24 mouse cellular contexts compared by ENCODE assay signal in genomic region chr3:137913093-137913492, GRCm38 (mm10). TPM values are rescaled to one million over a fixed set of nuclear protein-coding genes. Genes with fewer than 3 reads are reported as not detected.
DNase-seq lines count a peak whose midpoint lies in the region; ATAC-seq and TF ChIP-seq lines count a peak whose summit lies in the region.
"Had no signal": no experiment of that assay in that cellular context is flagged by ENCODE, and none has a peak within 500 bp of the region (broad histone marks: within the 10 kb centered on the region; RNA-seq: fewer than 3 reads in every experiment).

No protein-coding gene starts in this region.

- H3K27ac ChIP-seq in liver, embryonic 16.5 days (ENCODE audit: low read length) = no peak overlapping the region
- H3K27ac ChIP-seq in liver, embryonic 12.5 days = no peak overlapping the region
- H3K27ac ChIP-seq in intestine, embryonic 14.5 days (ENCODE audit: low read depth) = no peak overlapping the region
- H3K27ac ChIP-seq in intestine, postnatal 0 days (ENCODE audit: low read depth, low read length) = no peak overlapping the region
- no peak overlapping the region for H3K27ac ChIP-seq in stomach, embryonic 16.5 days (ENCODE audit: low read length)
- no peak overlapping the region for H3K27ac ChIP-seq in hindbrain, embryonic 10.5 days
- H3K27ac ChIP-seq: forebrain, embryonic 10.5 days; forebrain, embryonic 13.5 days; heart, embryonic 15.5 days; hindbrain, embryonic 14.5 days had no signal

- WGBS in liver, embryonic 16.5 days (ENCODE audit: insufficient replicate concordance) = 41% methylated on average over 2 of the region's 2 CpGs
- 53% methylated on average over 2 of the region's 2 CpGs for WGBS in liver, embryonic 12.5 days (ENCODE audit: insufficient replicate concordance)
- 56% methylated on average over 2 of the region's 2 CpGs for WGBS in intestine, embryonic 14.5 days
- 32% methylated on average over 2 of the region's 2 CpGs for WGBS in intestine, postnatal 0 days
- WGBS in stomach, embryonic 16.5 days = 42% methylated on average over 2 of the region's 2 CpGs
- 78% methylated on average over 2 of the region's 2 CpGs for WGBS in hindbrain, embryonic 10.5 days

- no peak for TF ChIP-seq CTCF in intestine, postnatal 0 days (IDR thresholded peaks at IDR 0.05; ENCODE audit: low read depth)

- DNase-seq in intestine, embryonic 14.5 days (ENCODE audit: low spot score) = peak; percentile 15
- no peak for DNase-seq in hindbrain, embryonic 10.5 days (ENCODE audit: low spot score)
- no peak for DNase-seq in neural tube, embryonic 10.5 days (ENCODE audit: extremely low spot score, low spot score)
- DNase-seq in layer of hippocampus, adult 18-20 months (ENCODE audit: low spot score in 2 of 2) = no peak
- DNase-seq: adrenal gland, adult 8-10 months; adrenal gland, postnatal 25 days; cerebellum, adult 11-12 months; cerebellum, adult 9-10 months; cerebellum, postnatal 14 days; gastrocnemius, postnatal 25 days; heart, adult 18-20 months; heart, postnatal 10 days; heart, postnatal 36 days had no signal

- H3K9me3 ChIP-seq in liver, embryonic 16.5 days (replicated peaks; ENCODE audit: control insufficient read depth, low read length) = no peaks in the 10 kb centered on the region
- H3K9me3 ChIP-seq in liver, embryonic 12.5 days (replicated peaks) = no peaks in the 10 kb centered on the region
- no peaks in the 10 kb centered on the region for H3K9me3 ChIP-seq in intestine, embryonic 14.5 days (ENCODE audit: control insufficient read depth, low read length)
- no peaks in the 10 kb centered on the region for H3K9me3 ChIP-seq in intestine, postnatal 0 days (ENCODE audit: control insufficient read depth)
- no peaks in the 10 kb centered on the region for H3K9me3 ChIP-seq in stomach, embryonic 16.5 days (replicated peaks; ENCODE audit: control insufficient read depth, low read length)
- H3K9me3 ChIP-seq in hindbrain, embryonic 10.5 days = no peaks in the 10 kb centered on the region
- H3K9me3 ChIP-seq: forebrain, embryonic 13.5 days; heart, embryonic 12.5 days; heart, embryonic 15.5 days had no signal

- H3K4me1 ChIP-seq in liver, embryonic 16.5 days (ENCODE audit: control insufficient read depth, low read depth, low read length) = peaks cover 6% of the 10 kb centered on the region
- H3K4me1 ChIP-seq in liver, embryonic 12.5 days = peaks cover 11% of the 10 kb centered on the region
- peaks cover 6% of the 10 kb centered on the region for H3K4me1 ChIP-seq in intestine, embryonic 14.5 days (replicated peaks; ENCODE audit: control insufficient read depth, insufficient read depth, low read length)
- H3K4me1 ChIP-seq in intestine, postnatal 0 days (replicated peaks; ENCODE audit: control insufficient read depth, insufficient read depth, low read length) = peaks cover 5% of the 10 kb centered on the region; the same call in 1 of the 2 replicates
- H3K4me1 ChIP-seq in stomach, embryonic 16.5 days (ENCODE audit: control insufficient read depth, insufficient read depth, low read length) = 0 out of 2 replicates have a peak, but pooled peaks cover 7% of the 10 kb centered on the region
- H3K4me1 ChIP-seq in hindbrain, embryonic 10.5 days (replicated peaks) = peaks cover 11% of the 10 kb centered on the region

- peak; percentile 68 for ATAC-seq in liver, embryonic 16.5 days (ENCODE audit: low read depth)
- no peak for ATAC-seq in liver, embryonic 12.5 days
- ATAC-seq in intestine, embryonic 14.5 days (replicated peaks; ENCODE audit: low FRiP score, low TSS enrichment, low read depth) = no peak
- peak; percentile 67 for ATAC-seq in intestine, postnatal 0 days
- peak; percentile 87; the same call in 1 of the 2 replicates for ATAC-seq in stomach, embryonic 16.5 days (ENCODE audit: insufficient read depth, low FRiP score)
- ATAC-seq: activated CD4-positive, CD25-positive, alpha-beta regulatory T cell, adult 4 months; forebrain, embryonic 13.5 days; forebrain, embryonic 16.5 days had no signal

- H3K4me3 ChIP-seq in liver, embryonic 16.5 days (ENCODE audit: low read depth, low read length) = no peak overlapping the region
- no peak overlapping the region for H3K4me3 ChIP-seq in liver, embryonic 12.5 days
- no peak overlapping the region for H3K4me3 ChIP-seq in intestine, embryonic 14.5 days (ENCODE audit: low read depth, low read length)
- no peak overlapping the region for H3K4me3 ChIP-seq in intestine, postnatal 0 days (ENCODE audit: low read depth, low read length)
- no peak overlapping the region for H3K4me3 ChIP-seq in stomach, embryonic 16.5 days (replicated peaks; ENCODE audit: low read length)
- H3K4me3 ChIP-seq in hindbrain, embryonic 10.5 days = no peak overlapping the region
- H3K4me3 ChIP-seq: forebrain, embryonic 10.5 days; forebrain, embryonic 13.5 days; heart, embryonic 12.5 days; heart, embryonic 15.5 days had no signal

- H3K4me2 ChIP-seq in liver, embryonic 16.5 days (ENCODE audit: low read depth, low read length) = no peak overlapping the region
- no peak overlapping the region for H3K4me2 ChIP-seq in liver, embryonic 12.5 days
- no peak overlapping the region for H3K4me2 ChIP-seq in intestine, embryonic 14.5 days (ENCODE audit: low read length)
- no peak overlapping the region for H3K4me2 ChIP-seq in intestine, postnatal 0 days (replicated peaks; ENCODE audit: low read depth)
- H3K4me2 ChIP-seq in stomach, embryonic 16.5 days (ENCODE audit: low read depth, low read length) = no peak overlapping the region
- H3K4me2 ChIP-seq: forebrain, embryonic 13.5 days; heart, embryonic 12.5 days; heart, embryonic 15.5 days; hindbrain, embryonic 14.5 days had no signal

- no peak overlapping the region for H3K9ac ChIP-seq in liver, embryonic 16.5 days (ENCODE audit: low read depth, low read length)
- H3K9ac ChIP-seq in liver, embryonic 12.5 days = no peak overlapping the region
- no peak overlapping the region for H3K9ac ChIP-seq in intestine, embryonic 14.5 days (ENCODE audit: low read length)
- no peak overlapping the region for H3K9ac ChIP-seq in intestine, postnatal 0 days (ENCODE audit: low read depth, low read length)
- no peak overlapping the region for H3K9ac ChIP-seq in stomach, embryonic 16.5 days (ENCODE audit: low read length)
- H3K9ac ChIP-seq: forebrain, embryonic 13.5 days; heart, embryonic 12.5 days; heart, embryonic 15.5 days; hindbrain, embryonic 14.5 days had no signal

- H3K36me3 ChIP-seq in liver, embryonic 16.5 days (ENCODE audit: control insufficient read depth, insufficient read depth) = no peaks in the 10 kb centered on the region; the same call in 1 of the 2 replicates
- H3K36me3 ChIP-seq in liver, embryonic 12.5 days = peaks cover 7% of the 10 kb centered on the region; the same call in 1 of the 2 replicates
- 0 out of 2 replicates have a peak, but pooled peaks cover 3% of the 10 kb centered on the region for H3K36me3 ChIP-seq in intestine, embryonic 14.5 days (ENCODE audit: control insufficient read depth, insufficient read depth, low read length)
- H3K36me3 ChIP-seq in intestine, postnatal 0 days (ENCODE audit: control insufficient read depth, insufficient read depth) = peaks cover 2% of the 10 kb centered on the region; the same call in 1 of the 2 replicates
- no peaks in the 10 kb centered on the region for H3K36me3 ChIP-seq in stomach, embryonic 16.5 days (ENCODE audit: control insufficient read depth, insufficient read depth, low read length)
- H3K36me3 ChIP-seq in hindbrain, embryonic 10.5 days = peaks cover 11% of the 10 kb centered on the region

- no peaks in the 10 kb centered on the region for H3K27me3 ChIP-seq in liver, embryonic 16.5 days (ENCODE audit: control insufficient read depth, insufficient read depth, low read depth, low read length)
- no peaks in the 10 kb centered on the region for H3K27me3 ChIP-seq in liver, embryonic 12.5 days (replicated peaks)
- H3K27me3 ChIP-seq in intestine, embryonic 14.5 days (replicated peaks; ENCODE audit: control insufficient read depth, insufficient read depth, low read length) = no peaks in the 10 kb centered on the region
- H3K27me3 ChIP-seq in intestine, postnatal 0 days (replicated peaks; ENCODE audit: control insufficient read depth, insufficient read depth, low read length) = no peaks in the 10 kb centered on the region
- no peaks in the 10 kb centered on the region for H3K27me3 ChIP-seq in stomach, embryonic 16.5 days (ENCODE audit: control insufficient read depth, insufficient read depth, low read length)
- no peaks in the 10 kb centered on the region for H3K27me3 ChIP-seq in hindbrain, embryonic 10.5 days (ENCODE audit: insufficient read depth, poor library complexity, severe bottlenecking)
- H3K27me3 ChIP-seq: forebrain, embryonic 13.5 days; heart, embryonic 12.5 days; heart, embryonic 15.5 days had no signal

RNA-seq across cellular contexts. Expression of gene Lamtor3, which starts 5.2 kb away (rescaled TPM):
- polyA plus RNA-seq in liver, embryonic 16.5 days (2015; fragmentation: Nextera tagmentation; extraction: Ambion mirVana) = 48.2 and 50.2 TPM in 2 replicates
- 72.6 and 77.5 TPM in 2 replicates for polyA plus RNA-seq in liver, embryonic 12.5 days (2016; fragmentation: Nextera tagmentation; extraction: Ambion mirVana)
- 106 and 110 TPM in 2 replicates for polyA plus RNA-seq in intestine, embryonic 14.5 days (2014; fragmentation: Nextera tagmentation; extraction: Ambion mirVana)
- polyA plus RNA-seq in intestine, postnatal 0 days (2015; fragmentation: Nextera tagmentation; extraction: Ambion mirVana) = 156 and 160 TPM in 2 replicates
- polyA plus RNA-seq in stomach, embryonic 16.5 days (2015; fragmentation: Nextera tagmentation; extraction: Ambion mirVana) = 113 and 118 TPM in 2 replicates
- polyA plus RNA-seq in hindbrain, embryonic 10.5 days (2016; fragmentation: Nextera tagmentation; extraction: Ambion mirVana) = 82.8 and 83.3 TPM in 2 replicates
- total RNA-seq in layer of hippocampus, adult 18-20 months (2021) = 10 to 100 TPM; 63.4 to 66.4 TPM

RNA-seq across cellular contexts. Expression of gene Dnajb14, which starts 45.6 kb away (rescaled TPM):
- polyA plus RNA-seq in liver, embryonic 16.5 days (2015; fragmentation: Nextera tagmentation; extraction: Ambion mirVana) = 3.0 and 4.3 TPM in 2 replicates
- polyA plus RNA-seq in liver, embryonic 12.5 days (2016; fragmentation: Nextera tagmentation; extraction: Ambion mirVana) = 6.5 TPM in 2 replicates
- 9.8 and 10.0 TPM in 2 replicates for polyA plus RNA-seq in intestine, embryonic 14.5 days (2014; fragmentation: Nextera tagmentation; extraction: Ambion mirVana)
- 10.6 and 11.1 TPM in 2 replicates for polyA plus RNA-seq in intestine, postnatal 0 days (2015; fragmentation: Nextera tagmentation; extraction: Ambion mirVana)
- polyA plus RNA-seq in stomach, embryonic 16.5 days (2015; fragmentation: Nextera tagmentation; extraction: Ambion mirVana) = 8.0 and 8.4 TPM in 2 replicates
- 6.6 and 7.0 TPM in 2 replicates for polyA plus RNA-seq in hindbrain, embryonic 10.5 days (2016; fragmentation: Nextera tagmentation; extraction: Ambion mirVana)
- 10 to 100 TPM; 47.0 to 49.1 TPM for total RNA-seq in layer of hippocampus, adult 18-20 months (2021)

RNA-seq across cellular contexts. Expression of gene H2afz, which starts 48.8 kb away (rescaled TPM):
- 801 and 896 TPM in 2 replicates for polyA plus RNA-seq in liver, embryonic 16.5 days (2015; fragmentation: Nextera tagmentation; extraction: Ambion mirVana)
- 1,584 and 1,643 TPM in 2 replicates for polyA plus RNA-seq in liver, embryonic 12.5 days (2016; fragmentation: Nextera tagmentation; extraction: Ambion mirVana)
- polyA plus RNA-seq in intestine, embryonic 14.5 days (2014; fragmentation: Nextera tagmentation; extraction: Ambion mirVana) = 1,744 and 1,778 TPM in 2 replicates
- polyA plus RNA-seq in intestine, postnatal 0 days (2015; fragmentation: Nextera tagmentation; extraction: Ambion mirVana) = 922 and 974 TPM in 2 replicates
- polyA plus RNA-seq in stomach, embryonic 16.5 days (2015; fragmentation: Nextera tagmentation; extraction: Ambion mirVana) = 1,166 and 1,340 TPM in 2 replicates
- polyA plus RNA-seq in hindbrain, embryonic 10.5 days (2016; fragmentation: Nextera tagmentation; extraction: Ambion mirVana) = 3,095 and 3,165 TPM in 2 replicates
- total RNA-seq in layer of hippocampus, adult 18-20 months (2021) = 100 to 1,000 TPM; 142 to 148 TPM

Comparison
In these comparisons a context has a peak if more than half of its experiments do, and no peak if none do; other contexts are left out.
1. ATAC-seq: peak in liver, embryonic 16.5 days (single experiment), intestine, postnatal 0 days (single experiment) and stomach, embryonic 16.5 days (single experiment); none in liver, embryonic 12.5 days (single experiment) and intestine, embryonic 14.5 days (single experiment).